Mouse (Mus musculus) urinary bladder, postnatal 25 days (tissue): ENCODE measurements around the gene U90926.
A peak's percentile ranks its signal among the peaks of the same experiment; 100 is the strongest.

Source experiments
- DNase-seq: peaks from one replicate; pipeline ENCODE4 v3.0.0; 2022; ENCODE audit warnings: low spot score

The U90926 gene

DNA sequence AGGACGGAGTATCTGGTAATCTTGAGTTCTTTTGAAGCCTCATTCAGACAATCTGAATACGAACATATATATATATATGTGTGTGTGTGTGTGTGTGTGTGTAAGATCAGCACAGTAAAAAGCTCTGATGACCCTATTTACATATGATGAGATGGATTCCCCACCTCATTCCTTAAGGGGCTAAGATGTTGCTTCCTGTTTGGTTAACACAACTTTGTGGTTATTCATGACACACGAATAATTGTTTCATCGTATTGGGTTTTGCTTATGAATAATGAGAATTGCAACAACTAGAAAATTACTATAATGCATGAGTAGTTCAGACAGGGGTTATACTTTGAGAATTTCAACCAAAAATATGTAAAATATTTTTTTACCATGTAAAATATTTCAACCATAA lies at the start of gene U90926:
TSS of gene U90926 (minus strand) at position 101 of the 400 bp plus-strand sequence.
- DNase-seq: no peak

DNA sequence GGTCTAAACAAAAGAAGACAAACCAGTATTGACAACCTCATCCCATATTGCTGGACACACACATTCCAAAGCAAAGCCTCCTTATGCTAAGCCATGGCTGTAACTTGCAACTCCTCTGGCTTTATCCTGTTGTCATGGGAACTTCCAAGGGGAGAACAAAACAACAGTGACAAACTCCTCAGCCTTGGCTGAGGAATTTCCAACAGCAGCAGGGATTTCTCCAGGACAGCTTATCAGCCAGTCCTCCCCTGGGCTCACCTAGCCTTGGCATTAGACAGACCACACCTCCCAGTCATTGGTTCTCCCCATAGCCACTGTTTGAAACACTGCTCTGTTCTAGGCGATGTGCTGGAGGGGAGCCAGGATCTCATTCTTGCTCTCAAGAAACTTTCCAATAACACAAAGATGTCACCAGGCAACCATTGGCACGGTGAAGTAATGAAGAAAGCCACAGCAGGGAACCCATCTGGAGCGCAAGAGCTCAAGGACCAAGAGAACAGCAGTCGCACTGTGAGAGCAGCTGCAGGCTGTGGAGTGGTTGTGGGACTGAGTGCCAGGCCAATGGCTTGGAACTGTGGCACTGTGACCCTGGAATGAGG lies 48.7 kb upstream of the U90926 start:
- no peak for DNase-seq

DNA sequence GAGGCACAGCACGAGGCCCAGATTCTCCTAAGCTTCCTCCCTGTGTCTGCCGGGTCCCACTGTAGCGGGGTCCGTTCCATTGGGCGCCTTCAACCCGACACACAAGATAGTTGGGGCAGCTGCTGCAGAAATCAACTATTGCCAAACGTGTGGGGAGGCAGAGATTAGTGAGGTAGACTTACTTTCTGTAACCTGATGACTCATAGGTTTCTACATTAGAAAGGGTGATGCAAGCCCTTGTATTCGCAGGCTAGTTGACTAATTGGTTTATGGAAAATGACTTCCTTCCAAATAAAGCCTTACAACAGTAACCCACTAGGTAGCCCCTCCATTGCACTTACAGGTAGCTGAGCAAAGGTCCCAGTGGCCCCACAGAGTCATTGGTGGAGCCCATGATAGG lies 47.4 kb upstream of the U90926 start:
- DNase-seq: no peak

DNA sequence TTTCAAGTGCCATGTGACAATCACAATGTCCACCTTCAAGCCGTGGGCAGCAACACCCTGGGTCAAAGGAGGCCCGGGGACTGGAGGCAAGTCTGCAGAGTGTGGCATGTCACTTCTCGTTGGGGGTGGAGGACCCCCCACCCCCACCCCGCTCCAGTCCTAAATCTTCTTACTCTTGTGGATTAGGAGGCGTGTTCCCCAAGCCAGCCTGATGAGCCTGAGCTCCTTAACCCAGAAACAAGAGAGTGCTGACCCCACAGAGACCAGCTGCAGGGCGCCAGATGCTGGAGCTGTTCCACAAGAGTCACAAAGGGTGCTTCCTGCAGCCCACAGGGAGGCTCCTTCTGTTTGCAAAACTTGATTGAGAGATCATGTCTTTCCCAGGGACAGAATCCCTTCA lies 41.0 kb upstream of the U90926 start, which contains the start of gene Ppef2:
TSS of gene Ppef2 (minus strand) at position 61 of the 400 bp plus-strand sequence.
- no peak for DNase-seq

DNA sequence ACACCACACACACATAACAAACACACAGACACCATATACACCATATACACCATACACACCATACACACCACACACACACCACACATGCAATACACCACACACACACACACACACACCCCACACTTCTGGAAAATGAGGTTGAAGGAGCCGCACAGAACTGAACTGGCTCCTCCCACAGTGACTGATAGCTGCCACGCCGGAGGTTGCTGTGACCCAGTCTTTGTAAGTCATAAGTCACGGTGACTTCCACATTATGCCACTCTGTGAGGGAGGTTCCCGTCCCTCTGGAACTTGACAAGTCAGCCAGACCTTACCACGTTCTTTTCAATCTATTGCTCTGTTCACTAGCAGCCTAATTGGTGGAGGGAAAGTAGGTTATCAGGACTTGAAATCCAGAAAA lies 39.3 kb upstream of the U90926 start:
- no peak for DNase-seq

DNA sequence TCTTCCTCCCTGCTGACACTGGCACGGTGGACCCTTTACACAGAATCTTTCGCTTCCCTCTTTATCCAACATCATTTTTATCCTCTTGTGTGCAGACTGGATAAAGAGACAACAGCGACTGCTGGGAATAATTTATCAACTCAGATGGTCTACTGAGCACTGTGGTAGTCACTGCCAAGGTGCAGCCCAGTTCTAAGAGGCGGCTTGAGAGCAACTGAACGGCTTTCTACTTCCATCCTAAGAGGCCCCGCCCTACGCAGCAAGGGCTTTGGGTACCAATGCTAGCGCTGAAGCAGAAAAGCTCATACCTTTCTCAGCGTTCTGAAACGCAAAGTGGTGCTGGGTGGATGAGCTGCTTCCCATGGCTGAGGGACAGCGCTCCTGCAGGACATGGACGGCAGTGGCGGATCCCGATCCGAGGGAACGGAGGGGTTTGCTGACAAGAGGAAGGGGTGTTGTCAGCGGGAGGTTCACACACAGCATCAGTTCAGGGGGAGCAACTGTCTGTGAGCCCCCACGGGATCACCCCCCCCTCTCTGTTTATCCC lies 37.7 kb upstream of the U90926 start:
- DNase-seq: no peak

DNA sequence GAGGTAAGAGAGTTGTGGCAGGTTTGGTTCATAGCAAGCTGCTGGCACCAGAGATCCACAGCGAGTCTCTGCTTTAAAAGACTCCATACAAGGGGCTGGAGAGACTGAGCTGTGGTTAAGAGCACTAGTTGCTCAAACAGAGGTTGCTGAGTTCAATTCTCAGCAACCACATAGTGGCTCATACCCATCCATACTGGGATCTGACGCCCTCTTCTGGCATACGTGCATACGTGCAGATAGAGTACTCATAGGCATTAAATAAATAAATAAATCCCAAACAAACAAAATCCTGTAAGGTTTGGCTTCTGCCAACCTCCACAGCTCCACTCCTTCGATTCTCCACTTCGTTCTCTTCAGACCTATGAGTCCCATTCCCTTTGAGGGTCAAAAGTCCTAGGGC lies 36.8 kb upstream of the U90926 start:
- DNase-seq: no peak

DNA sequence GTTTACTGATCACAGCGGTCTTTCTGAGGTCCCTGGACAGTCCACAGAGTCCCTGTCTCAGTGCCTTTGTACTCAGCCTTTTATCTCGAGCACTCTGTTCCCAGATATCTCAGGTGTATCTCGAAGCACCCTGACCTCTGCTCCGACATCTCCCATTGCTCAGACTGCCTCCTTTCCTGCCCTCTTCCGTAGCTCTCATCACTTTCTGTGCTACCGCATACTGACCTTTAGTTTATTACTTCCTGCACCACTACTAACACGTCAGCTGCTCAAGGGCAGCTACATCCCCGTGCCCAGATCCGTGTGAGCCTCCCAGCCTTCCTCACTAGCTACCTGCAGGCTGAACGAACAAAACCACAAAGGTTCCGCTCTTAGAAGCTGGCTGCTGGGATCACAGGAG lies 33.4 kb upstream of the U90926 start:
- DNase-seq: no peak

DNA sequence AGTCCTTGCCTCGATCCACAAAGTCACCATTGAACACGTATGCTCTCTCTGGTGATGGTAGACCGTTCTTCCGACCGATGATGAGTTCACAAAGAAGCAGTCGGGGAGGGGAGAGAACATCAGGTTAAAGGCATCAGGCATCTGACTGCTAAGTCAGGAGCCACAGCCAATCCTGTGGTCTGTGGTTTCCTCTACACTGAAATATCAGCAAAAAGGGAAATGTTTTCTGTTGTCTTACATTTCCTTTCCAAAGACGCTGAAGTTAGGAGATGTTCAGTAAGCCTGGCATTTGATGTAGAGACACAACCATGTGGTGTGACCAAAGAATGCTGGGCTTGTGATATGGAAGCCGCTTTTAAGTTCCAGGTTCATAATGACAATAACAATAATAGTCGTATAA lies 30.3 kb upstream of the U90926 start:
- DNase-seq: no peak

DNA sequence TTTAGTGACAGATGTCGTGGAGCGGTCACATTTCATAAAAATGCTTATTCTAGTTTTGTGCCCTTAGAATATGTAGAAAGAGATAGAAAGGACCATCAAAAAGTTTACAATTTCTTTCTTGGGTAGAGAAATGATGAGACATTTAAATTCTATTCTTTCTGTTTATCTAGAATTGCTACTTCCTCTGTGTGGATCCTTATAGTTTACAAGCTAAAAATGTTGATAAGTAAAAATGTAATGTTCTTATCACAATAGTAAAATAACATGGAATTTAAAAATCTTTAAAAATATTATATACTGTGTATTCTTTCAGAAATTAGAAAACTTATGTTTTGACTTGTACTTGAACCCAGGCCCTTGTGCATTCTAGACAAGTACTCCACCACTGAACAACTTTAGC lies 29.7 kb upstream of the U90926 start:
- DNase-seq: no peak

DNA sequence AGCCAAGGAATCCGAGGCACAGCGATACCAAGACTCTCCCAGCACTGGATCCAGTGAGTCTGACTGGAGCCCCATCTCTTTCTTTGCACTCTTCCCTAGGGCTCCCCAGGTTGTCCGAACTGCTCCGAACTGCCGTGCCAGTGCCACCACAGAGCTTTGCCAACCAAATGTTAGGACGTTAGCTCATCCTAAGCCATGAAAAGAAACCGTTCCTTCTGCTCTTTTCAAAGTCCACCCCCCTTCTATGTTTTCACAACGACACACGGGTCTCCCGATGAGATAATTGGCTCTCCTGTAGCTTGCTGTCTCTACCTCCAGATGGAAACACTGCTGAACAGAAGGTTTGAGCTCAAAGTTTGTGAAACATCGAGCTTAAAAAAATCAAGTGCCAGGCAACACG lies 25.6 kb upstream of the U90926 start:
- no peak for DNase-seq

DNA sequence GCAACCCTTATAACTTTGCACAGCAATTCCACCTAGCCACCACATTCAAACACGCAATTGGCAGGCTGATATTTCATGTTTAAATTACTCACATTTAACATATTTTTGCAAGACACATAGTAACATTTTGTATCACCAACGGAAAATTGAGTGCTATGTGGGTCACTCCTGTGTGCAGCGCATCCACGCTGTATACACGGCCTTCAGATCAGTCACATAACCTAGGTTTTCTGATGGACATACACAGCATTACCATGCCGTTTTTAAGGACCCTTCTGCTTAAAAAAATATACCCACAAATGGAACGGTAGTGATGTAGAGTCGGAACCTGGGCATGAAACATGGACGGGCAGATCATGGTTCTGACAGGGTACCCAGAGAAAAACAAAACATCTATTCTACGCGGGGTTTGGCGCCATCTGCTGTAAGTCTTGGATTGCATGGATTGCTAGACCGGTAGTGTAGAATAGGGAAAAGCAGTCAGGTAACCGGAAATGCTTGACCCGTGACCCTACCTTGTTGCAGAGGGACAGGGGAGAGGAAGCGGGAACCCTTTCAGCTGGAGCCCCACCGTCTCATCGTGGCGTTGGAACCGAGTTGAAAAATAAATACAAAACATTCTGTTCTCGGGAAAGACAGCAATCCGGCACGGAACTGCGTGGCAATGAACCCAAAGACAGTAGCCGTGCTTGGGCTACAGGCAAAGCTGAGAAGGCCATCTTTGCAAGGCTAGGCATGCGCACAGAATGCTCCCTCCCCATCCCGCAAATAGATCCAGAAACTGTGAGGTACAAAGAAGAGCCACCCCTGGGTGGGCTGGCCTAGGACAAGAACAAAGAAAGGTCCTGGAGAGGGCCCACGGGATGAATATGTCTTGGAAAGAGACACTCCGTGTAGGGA lies 24.4 kb upstream of the U90926 start:
- DNase-seq: peak; percentile 57

DNA sequence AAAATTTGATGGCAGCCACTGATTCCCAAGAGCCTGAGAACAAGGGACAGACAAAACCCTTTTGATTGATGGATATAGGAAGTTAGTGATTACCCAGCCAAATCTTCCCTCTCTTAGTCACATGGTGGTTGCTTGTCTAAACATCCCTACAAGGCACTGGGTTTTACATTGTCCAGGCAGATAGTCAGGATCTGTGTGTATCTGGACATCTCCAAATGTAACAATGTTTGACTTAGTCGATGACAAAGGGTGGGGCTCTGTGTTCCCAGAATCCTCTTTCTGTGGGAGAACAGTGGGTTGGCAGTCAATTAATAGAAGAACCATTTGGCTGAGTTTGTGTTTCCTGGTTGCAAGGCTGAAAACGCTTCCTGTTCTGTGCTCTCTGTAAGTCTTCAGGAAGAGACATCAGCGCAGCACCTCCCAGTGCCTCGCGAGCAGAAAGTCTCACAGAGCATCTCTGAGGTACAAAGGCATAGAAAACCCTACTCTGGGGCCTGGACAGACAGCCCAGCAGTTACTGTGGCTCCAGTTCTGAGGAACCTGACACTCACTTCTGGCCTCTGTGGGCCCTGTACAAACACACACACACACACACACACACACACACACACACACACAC lies 19.8 kb upstream of the U90926 start:
- no peak for DNase-seq

DNA sequence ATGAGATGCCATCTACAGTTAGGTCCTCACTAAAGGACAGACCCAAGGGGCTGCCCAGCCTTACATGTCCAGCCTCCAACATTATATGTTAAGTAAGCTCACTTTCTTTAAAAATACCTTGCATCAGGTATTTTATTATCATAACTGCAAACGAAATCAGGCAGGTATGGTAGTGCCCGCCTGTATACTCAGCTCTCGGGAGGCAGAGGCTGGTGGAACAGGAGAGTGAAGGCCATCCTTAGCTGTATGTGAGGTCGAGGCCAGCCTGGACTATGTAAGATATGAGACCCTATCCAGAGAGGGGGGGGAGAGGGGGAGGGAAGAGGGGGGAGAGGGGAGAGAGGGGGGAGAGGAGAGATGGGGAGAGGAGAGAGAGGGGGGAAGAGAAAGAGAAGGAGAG lies 18.2 kb upstream of the U90926 start:
- DNase-seq: no peak

DNA sequence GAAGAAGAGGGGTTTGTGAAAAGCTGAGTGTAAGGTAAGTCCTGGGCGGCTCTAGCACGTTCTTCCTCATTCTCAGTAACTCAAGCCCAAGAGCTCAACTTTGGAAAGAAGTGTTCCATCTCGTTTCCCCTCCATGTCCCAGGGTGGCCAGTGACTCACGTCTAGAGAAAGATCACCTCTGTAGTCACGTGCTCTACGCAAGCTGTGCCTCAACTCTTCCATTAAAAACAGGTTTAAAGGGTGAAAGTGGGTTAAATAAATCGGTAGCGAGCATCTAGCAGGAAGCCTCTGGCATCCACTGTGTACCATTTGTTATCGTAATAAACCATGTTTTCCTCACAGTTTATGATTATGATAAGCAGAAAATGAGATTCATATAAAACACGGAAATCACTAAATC lies 16.6 kb upstream of the U90926 start:
- no peak for DNase-seq

DNA sequence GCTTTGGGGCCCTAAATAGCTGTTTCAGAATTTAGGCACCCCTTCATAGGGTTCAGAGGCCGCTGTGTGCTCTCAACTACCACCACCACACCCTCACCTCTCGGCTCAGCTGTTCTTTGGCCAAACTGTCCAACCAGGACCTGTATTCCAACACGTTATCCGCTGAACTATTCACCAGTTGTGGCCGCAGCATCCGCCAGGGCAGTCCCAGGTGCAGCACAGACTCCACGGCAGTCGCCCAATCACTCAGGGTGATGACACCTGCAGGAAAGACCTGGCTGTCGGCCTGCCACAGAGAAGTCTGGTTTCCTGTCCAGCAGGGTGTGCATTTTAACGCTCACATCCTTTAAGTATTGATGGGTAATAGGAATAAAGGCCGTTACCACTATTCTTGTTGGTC lies 15.1 kb upstream of the U90926 start:
- no peak for DNase-seq

DNA sequence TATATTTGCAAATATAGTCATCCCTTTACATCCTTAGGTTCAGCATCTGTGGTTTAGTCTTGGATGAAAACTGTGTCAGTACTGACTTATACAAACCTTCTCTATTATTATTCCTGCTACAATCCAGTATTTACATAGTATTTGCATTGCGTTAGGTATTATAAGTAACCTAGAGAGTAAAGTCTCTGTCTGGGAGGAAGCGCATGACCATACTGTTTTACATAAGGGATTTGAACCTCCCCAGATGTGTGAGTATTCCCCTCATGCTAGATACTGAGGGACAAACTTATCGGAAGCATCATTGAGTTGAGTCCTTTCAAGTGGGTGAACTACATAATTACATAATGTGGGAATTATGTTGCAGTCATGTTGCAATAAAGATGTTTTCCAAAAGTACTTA lies 14.3 kb upstream of the U90926 start:
- no peak for DNase-seq

DNA sequence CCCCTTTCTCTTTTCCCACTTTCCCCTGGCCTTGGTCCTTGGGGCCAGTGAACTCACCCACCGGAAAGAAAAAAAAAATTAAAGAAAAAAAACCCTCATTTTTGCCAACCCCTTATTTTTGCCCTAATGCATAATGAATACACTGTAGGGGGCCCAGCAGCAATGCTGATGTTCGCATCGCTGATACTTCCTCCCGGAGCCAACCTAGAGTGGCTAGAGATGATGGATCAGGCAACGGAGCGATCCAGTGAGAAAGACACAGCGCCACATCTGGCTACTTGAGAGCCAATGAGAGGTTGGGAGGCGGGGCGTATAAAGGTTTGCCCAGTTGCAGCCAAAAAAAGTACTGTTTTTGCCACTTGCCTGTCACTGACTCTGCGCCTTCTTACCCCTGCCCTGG lies 13.6 kb upstream of the U90926 start:
- no peak for DNase-seq

DNA sequence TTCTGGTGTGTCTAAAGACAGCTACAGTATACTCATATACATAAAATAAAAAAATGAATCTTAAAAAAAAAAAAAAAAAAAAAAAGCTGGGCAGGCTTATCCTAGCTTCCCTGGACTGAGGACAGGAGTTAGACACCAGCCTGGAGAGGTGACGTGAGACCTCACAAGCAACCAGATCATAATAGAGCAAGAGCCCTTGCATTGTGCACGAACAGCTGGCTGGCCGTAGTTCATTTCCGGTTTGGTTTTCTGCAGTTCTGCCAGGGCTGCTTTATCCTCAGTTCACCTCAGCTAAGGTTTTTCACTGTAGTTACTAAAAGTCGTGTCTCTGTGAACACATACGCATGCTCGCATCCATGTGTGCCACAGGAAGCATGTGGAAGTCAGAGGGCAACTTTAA lies 12.6 kb upstream of the U90926 start:
- DNase-seq: no peak

DNA sequence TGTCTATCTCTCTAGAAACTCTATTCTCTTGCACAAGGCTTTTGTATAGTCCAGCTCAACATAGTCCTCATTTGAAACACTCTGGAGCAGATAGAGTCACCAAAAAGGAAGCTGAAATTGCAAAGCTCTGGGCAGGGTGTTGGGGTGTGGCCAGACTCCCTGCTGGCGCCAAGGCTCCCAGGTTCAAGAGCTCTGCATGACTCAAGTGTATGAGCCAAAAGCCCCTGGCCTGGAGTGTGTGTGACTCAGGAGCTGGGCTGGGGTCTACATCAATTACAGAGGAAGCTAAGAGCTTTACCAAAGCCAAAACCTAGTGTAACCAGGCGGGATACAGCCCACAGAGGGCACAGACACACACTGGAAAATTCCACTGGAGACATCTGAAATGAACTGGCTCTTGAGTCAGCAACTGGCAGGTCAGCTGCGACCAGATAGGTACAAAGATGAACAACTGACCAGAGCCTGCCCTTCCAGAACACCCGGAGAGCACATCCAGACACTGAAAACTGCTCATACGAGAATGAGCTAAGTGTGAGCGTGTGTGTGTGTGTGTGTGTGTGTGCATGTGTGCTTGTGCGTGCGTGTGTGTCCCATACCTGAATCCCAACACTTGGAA lies 5.2 kb upstream of the U90926 start:
- no peak for DNase-seq

DNA sequence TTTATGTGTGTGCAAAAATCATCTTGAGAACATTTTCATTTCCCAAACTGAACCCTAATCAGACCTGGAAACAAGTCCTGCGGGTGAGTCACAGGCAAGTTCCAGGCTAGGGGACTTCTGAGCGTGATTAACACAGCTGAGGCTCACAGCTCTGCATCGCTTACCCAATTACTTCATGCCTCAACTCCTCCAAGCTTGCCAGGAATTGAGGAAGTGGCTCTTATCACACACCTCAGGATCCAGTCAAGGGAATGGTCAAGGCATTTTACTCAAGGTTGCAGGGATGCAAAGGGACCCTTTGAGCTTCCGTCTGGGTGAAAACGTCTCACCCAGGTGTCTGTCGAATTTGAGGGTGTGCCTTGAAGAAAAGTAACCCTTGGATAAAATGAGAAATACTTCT lies 4.6 kb upstream of the U90926 start:
- DNase-seq: peak; percentile 16
